Mouse (Mus musculus): ENCODE measurements at regions not wholly inside any gene's neighbourhood (a gene's known extent, or its start where the extent isn't known, plus 50 kb on each side); places are given as distances from the start of the nearest gene placed in this dataset.

DNA sequence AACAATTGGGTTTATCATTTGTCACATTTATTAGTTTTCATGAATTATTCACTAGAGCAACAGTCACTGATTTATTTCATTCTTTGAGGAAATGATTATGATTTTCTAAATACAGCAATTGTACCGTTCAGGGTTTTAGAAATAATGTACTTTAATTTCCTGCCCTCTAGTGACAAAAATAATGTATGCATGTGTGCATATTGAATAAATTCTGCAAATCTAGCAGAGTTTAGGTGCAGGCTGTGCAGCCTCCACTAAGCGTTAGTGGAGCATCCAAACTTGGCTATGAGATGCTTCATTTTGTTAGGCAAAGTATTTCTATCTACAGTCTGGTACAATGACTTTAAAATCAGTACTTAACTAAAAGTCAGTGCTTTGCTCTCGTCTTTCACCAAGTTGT is 642.1 kb upstream of the A830018L16Rik start:
- in situ Hi-C loops (cut with MboI, MseI) = no loop called here

- in situ Hi-C loops (cut with MboI, MseI) = no loop called here
Measured at GRCm38 (mm10) chr1:10794074-10794783, 619.7 kb upstream of the A830018L16Rik start.

GRCm38 (mm10) chr1:10835653-10836415 is 578.1 kb upstream of the A830018L16Rik start:
- in situ Hi-C loops (cut with MboI, MseI) = no loop called here

GRCm38 (mm10) chr1:10837180-10837579 is 576.7 kb upstream of the A830018L16Rik start:
- in situ Hi-C loops (cut with MboI, MseI) = no loop called here

DNA sequence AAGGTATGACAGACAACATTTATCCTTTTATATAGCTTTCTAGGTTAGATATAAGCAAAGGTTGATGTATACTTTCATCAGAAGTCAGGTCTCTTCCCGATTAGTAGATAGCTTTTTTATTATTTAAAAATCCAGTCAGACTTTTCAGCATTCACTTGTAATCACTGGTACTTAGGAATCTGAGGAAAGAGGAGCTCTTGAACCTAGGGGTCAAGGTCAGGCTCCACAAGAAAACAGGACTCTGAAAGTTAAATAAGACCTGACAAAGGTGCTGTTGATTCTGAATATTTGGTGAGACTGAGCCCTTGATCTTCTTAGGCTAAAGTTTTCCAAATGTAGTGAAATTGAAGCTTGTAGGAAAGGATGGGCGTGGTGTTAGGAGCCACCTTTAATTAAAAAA is 561.0 kb upstream of the A830018L16Rik start:
- in situ Hi-C loops (cut with MboI, MseI) = no loop called here

- in situ Hi-C loops (cut with MboI, MseI) = no loop called here
Measured at GRCm38 (mm10) chr1:10854495-10854894, 559.4 kb upstream of the A830018L16Rik start.

GRCm38 (mm10) chr1:10871163-10871853 is 542.6 kb upstream of the A830018L16Rik start:
- in situ Hi-C loops (cut with MboI, MseI) = no loop called here

DNA sequence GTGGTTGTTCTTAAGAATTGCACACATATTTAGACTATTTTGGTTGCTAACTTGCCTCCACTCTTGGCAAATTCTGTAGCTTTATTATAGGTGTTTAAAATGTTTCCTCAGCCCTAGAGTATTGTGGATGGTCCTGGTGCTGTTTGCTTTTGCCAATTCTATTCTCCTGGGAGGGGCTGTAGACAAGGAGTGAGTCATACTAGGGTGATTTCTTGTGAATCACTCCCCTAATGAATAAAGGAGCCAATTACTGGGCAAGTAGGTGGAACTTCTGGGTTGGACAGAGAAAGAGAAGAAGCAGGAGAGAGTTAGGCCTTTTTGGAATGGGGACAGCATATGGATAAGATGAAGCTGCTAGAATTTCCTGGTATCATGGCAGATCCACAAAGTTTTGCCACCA is 541.6 kb upstream of the A830018L16Rik start:
- in situ Hi-C loops (cut with MboI, MseI) = no loop called here

GRCm38 (mm10) chr1:10872726-10873125 is 541.2 kb upstream of the A830018L16Rik start:
- in situ Hi-C loops (cut with MboI, MseI) = no loop called here

DNA sequence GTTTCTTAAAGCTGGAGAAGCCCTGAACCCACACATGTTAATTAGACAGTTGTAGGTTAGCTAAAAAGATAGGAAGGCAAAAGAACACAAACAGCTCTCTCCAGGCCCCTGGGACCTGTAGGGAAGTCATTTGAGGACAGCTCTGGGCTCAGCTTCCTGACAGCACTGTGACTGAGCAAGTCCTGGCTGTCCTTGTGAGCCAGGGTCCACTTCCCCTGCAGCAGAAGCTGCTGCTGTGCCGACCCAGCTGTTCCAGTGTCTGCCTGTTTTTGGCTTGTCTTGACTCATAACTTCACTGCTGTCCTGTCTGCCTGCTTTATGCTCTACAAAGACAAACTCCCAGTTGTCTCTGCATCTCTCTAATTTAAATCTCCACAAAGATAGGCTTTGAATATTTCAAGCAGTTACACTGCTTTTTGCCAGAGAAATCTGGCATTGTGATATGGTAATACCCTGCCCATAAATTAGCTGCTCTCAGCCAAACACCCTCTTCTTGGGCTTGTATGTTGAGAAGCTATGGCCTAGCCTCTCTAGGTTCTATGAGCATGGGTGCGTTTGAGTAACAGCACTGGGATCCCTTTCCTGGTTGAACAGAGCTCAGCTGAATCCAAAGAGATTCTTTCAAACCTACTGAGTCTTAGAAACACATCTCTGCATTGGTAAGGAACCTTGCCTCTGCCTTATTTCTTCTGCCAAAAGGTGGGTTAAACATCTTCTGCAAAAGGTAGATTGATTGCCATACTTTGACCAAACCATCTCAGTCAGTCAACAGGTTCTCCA is 536.3 kb upstream of the A830018L16Rik start:
- in situ Hi-C loops (cut with MboI, MseI) = no loop called here

GRCm38 (mm10) chr1:10878221-10878760 is 535.6 kb upstream of the A830018L16Rik start:
- in situ Hi-C loops (cut with MboI, MseI) = no loop called here

DNA sequence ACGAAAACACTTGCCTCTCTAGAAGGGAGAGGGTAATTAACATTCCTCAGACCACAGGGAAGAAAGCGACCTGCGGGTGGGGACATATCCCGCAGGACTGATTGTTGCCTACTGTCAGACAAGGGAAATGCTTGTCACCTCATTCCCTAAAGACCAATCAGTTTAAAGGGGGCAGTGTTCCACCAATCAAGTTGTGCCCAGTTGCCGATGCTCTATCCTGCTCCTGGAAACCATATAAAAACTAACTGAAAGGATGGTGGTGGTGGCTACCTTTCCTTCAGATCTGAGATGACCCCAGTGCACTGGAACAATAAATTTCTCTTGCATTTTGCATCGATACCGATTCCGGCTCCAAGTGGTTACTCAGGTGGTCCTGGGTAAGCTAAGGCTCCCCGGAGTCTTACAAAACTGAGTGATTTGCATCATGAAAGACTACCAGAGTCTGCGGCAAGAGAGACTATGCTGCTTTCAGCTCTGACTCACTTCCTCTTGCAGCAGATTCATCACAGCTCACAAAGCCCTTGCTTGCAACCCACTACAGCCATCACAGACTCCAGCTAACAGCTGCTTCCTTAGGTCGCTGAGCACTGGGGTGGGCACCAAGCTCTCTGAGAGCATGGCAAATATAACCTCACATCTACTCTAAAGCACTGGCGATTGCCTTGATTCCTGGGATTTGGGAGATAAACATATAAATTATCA is 533.7 kb upstream of the A830018L16Rik start:
- in situ Hi-C loops (cut with MboI, MseI) = no loop called here

DNA sequence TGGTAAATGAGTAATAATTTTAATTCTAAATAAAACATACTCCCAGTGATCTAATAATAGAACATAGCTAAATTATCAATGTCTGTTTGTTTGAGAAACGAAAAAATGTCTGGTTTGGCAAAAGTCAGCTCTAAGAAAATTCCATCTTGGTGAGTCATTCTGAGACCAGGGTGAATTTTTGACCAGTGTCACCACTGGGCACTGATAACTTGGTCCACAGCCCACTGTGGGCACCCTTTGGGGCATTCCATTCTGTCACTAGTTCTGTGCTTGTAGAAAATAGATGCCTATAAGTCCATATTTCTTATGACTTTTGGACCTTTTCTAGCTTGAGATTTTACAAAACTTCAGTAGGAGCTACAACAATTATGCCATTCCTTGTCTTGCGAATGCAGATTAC is 515.1 kb upstream of the A830018L16Rik start:
- in situ Hi-C loops (cut with MboI, MseI) = no loop called here

DNA sequence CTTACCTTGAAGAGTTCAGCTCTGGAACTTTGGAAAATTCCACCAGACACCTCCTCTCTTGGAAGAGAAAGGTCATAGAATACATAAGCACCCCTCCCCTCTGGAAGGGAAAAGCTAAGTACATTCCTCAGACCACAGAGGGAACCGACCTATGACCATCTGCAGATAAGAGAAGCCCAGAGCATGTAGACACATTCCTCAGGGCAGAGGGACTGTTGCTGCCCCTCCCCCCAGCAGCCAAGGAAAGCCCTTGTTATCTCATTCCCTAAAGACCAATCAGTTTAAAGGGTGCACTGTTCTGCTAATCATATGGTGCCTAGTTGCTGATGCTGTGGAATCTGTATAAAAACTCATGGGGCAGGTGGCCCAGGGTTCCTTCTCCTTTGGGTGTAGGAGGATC is 511.2 kb upstream of the A830018L16Rik start:
- in situ Hi-C loops (cut with MboI, MseI) = no loop called here

- in situ Hi-C loops (cut with MboI, MseI) = no loop called here
Measured at GRCm38 (mm10) chr1:10919958-10920357, 493.9 kb upstream of the A830018L16Rik start.

DNA sequence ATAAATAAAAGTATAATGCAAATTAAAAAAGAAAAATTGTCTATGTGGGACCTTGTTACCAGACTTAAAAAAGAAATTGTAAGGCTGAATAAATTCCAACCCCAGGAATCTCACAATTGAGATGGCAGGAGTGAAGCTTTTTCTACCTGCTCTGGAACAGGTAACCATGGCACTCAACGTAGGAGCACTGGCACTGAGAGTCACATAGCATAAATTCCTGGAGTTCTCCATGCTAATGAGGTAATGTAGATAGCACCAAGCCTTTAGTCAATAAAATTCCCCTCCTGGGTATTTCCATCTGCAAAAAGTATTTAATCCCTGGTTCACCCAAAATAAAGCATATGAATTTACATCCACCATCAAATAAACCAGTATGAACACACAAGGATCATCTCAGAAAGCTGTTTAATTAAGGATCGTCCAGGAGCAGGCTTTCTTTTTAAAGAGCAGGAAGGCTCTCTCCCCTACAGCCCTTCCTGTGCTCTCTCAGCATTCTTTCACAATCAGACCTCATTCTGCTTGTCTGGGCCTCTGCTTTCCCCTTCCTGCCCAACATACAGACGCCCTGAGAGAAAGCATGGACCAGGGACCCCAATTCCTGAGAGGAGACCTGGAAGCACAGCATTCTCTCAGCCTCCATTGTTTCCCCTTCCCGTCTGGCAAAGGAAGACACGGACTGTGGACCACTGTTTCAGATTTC is 481.4 kb upstream of the A830018L16Rik start:
- in situ Hi-C loops (cut with MboI, MseI) = no loop called here

DNA sequence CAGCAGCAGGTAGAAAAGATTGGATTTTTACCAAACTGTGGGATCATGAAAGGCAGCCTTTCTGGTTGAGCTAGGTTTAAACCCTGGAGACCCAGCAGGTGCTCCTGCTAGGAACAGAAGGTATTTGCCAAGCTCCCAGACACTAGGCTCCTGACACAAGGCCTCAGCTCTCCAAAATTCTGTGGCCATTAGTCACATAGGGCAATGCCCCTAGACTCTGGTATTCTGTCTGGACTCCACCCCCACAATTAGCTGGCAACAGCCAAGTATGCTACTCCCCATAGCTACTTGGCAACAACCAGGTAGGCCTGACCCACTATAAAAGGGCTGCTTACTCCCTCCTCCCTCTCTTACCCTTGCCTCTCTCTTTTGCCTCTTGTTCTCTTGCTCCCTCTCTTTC is 480.7 kb upstream of the A830018L16Rik start:
- in situ Hi-C loops (cut with MboI, MseI) = no loop called here

GRCm38 (mm10) chr1:10938436-10938835 is 475.5 kb upstream of the A830018L16Rik start:
- in situ Hi-C loops (cut with MboI, MseI) = no loop called here

DNA sequence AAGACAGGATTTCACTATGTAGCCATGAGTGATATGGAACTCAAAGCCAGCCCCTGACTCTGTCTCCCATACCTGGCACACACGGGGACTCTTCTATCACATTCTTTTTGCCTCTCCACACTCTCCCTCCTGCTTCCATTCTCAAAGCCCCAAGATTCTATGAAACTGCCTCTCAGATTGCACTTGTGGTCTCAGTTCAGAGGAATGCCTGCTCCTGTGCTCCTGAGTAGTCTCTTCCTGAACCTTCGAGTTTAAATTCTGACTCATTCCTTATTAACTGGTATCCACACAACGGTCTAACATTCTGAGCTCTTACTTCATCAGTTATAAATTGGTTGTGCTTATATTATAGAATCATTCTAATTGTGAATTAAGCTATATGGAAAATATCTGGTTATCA is 473.6 kb upstream of the A830018L16Rik start:
- in situ Hi-C loops (cut with MboI, MseI) = loop anchor here (10.0 kb wide), 1 partner anchor 1614 kb away; no protein-coding TSS in a partner anchor

- in situ Hi-C loops (cut with MboI, MseI) = loop anchor here (10.0 kb wide), 1 partner anchor 1612 kb away; no protein-coding TSS in a partner anchor
Measured at GRCm38 (mm10) chr1:10942979-10943378, 470.9 kb upstream of the A830018L16Rik start.
